Mouse (Mus musculus) neutrophil, adult 59 days (primary cell): ENCODE data around the gene Trappc13. TPM values are rescaled to one million over a fixed set of nuclear protein-coding genes. Genes with fewer than 3 reads are reported as not detected.

ENCODE experiments used
- total RNA-seq, 2 experiments: library from RNA; stranded (reverse); gene quantifications; 1 replicate in 1 of 2; 2 replicates in 1 of 2; pipeline ENCODE4 v1.2.4; 2023

Gene Trappc13
- total RNA-seq: 10 to 100 TPM; 16.7 to 20.8 TPM

GRCm38 (mm10) chr13:104177796-104178649 is at the start of gene Trappc13:
Gene Trappc13, minus strand, starts transcription at chr13:104178469.

DNA sequence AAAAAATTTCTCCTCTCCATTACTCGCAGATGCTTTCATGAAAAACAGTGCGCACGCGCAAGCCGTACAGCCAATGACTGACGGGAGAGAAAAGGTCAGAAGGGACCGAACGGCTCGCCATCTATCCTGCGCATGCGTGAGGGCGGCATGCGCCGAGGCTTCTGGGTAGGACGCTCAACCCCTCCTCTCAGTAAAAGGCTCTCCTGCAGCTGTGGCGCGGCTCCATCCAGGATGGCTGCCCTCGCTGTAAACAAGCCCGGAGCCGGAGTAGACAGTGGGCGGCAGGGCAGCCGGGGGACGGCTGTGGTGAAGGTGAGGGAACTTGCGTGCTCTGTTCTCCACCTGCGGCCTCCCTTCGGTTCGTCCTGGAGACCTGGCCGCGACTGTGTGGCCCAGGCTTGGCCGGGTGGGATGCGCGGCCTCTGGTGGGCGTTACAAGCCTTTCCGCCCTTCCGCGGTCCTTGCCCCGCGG is 417 bp upstream of the Trappc13 start, which contains the start of gene Trim23:
Gene Trim23, plus strand, starts transcription at position 148 of the 472 bp plus-strand sequence.

DNA sequence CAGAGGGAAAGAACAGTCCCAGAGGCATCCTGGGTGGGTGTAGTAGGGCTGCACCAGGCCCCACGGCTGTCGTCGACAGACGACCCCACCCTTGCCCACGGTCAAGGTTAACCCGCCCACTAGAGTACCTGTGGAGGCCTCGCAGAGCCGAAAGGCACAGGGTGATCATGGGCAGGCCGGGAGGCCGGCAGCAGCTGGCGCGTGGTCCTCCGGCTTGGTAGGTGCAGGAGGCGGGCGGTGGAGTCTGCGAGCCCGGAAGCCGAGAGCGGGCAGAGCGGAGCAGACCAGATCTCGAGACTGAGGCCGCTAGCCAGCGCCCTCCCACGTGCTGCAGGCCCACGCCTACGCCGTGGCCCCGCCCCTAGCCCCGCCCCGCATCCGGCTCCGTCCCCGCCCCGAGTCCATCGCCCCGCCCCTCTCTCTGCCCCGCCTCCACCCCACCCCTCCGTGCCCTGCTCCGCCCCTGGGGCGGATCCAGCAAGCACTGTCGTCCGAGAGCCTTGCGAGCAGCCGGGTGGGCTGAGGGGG is 68.9 kb downstream of the Trappc13 start, which contains the start of the genes Nln and Sgtb:
Gene Nln, minus strand, starts transcription at position 327 of the 528 bp plus-strand sequence.
Gene Sgtb, plus strand, starts transcription at position 454 of the 528 bp plus-strand sequence.

Other genes with a start within 250 kb of the Trappc13 start
- 10 to 100 TPM; 15.4 to 17.6 TPM for gene Nln, start 68.9 kb downstream of the Trappc13 start, total RNA-seq
- gene Sgtb, start 68.7 kb downstream of the Trappc13 start, total RNA-seq: under 1 TPM; 0.11 TPM
- 1 to 10 TPM; 6.9 to 7.1 TPM for gene Trim23, start 328 bp upstream of the Trappc13 start, total RNA-seq
- 10 to 100 TPM; 13.5 to 14.5 TPM for gene Cenpk, start 50.1 kb upstream of the Trappc13 start, total RNA-seq
- 10 to 100 TPM; 18.9 to 21.2 TPM for gene Ppwd1, start 50.4 kb upstream of the Trappc13 start, total RNA-seq
- gene Adamts6, start 109.4 kb upstream of the Trappc13 start, total RNA-seq: 1 to 10 TPM in 1 of 2 experiments, under 1 TPM in 1; 0.93 to 1.5 TPM